Mouse (Mus musculus) stomach, postnatal 0 days (tissue): Measurements from ENCODE around the gene Ttc23.

Experiments
- CTCF ChIP-seq: IDR thresholded peaks from 2 replicates; pipeline ENCODE4 v1.5.1; 2016; ENCODE audit warnings: antibody characterized with exemption, low read depth, mild to moderate bottlenecking, moderate library complexity
- EP300 ChIP-seq: optimal IDR thresholded peaks from 2 replicates; pipeline ENCODE3; 2016; ENCODE audit warnings: antibody characterized with exemption

DNA sequence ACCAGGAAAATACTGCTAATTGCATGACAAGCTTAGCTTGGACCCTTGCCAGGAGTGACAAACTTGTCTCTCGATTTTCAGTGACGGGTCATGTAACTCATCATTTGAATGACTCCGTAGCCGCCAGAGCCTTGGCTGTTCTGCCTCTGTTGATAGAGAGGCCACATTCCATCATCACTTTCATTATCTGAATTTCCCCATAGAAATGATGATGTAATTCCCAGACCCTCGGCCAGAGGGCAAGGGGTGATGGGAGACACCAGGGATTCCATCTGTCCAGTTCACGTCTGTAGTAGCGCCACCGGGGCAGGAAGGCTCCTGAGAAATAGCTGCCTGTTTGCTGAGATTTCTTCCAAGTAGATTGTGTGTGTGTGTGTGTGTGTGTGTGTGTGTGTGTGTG is 71.6 kb downstream of the Ttc23 start:
- TF ChIP-seq CTCF (no peak), EP300 (no peak)
